Mouse (Mus musculus) cerebellum, adult 2 months (tissue): ENCODE data around the gene Asl. TPM values are rescaled to one million over a fixed set of nuclear protein-coding genes. Genes with fewer than 3 reads are reported as not detected.

Source experiments
- DNase-seq, 2 experiments: peaks; one replicate each; pipeline ENCODE4 v3.0.0; 2021
- H3K27ac ChIP-seq: fragments of 200-500 bp; 2 replicates; pipeline ENCODE4 v1.5.1; 2012; ENCODE audit warnings: low read length, control low read depth, inconsistent platforms; ENCODE audit not compliant: insufficient read depth
- H3K27me3 ChIP-seq: fragments of 200-500 bp; 2 replicates; pipeline ENCODE4 v1.6.1; 2012; ENCODE audit warnings: inconsistent platforms, mild to moderate bottlenecking, low read length, moderate library complexity; ENCODE audit not compliant: control insufficient read depth, insufficient read depth
- H3K4me1 ChIP-seq: fragments of 200-500 bp; 2 replicates; pipeline ENCODE4 v1.6.1; 2011; ENCODE audit warnings: low read length; ENCODE audit not compliant: control insufficient read depth, insufficient read depth
- H3K4me3 ChIP-seq: fragments of 200-500 bp; replicated peaks from 2 replicates; pipeline ENCODE3; 2011; ENCODE audit warnings: mild to moderate bottlenecking, low read depth, low read length, control low read depth; ENCODE audit not compliant: insufficient read depth
- CTCF ChIP-seq: fragments of 200-500 bp; IDR thresholded peaks from 2 replicates; pipeline ENCODE4 v1.5.1; 2011; ENCODE audit warnings: low read depth, mild to moderate bottlenecking, control low read depth, low read length, moderate library complexity, borderline replicate concordance; ENCODE audit not compliant: insufficient read depth
- POLR2A ChIP-seq: fragments of 200-500 bp; IDR thresholded peaks from 2 replicates; pipeline ENCODE4 v1.6.1; 2011; ENCODE audit warnings: low read length, control low read depth, borderline replicate concordance; ENCODE audit not compliant: insufficient read depth
- WGBS: fragments of 180-500 bp; shearing (Covaris S2); methylation state at CpG from one replicate; pipeline ENCODE4 v1.1.7; 2018; 5-methylcytosine and 5-hydroxymethylcytosine counted together
- polyA plus RNA-seq: library from polyadenylated mRNA; depleted of rRNA; stranded (reverse); fragments of >200 nt; gene quantifications from 2 replicates; pipeline ENCODE4 v1.2.3, GENCODE M21; 2012

Asl gene
- polyA plus RNA-seq, 1 experiment: 28.7 TPM

- TF ChIP-seq CTCF: no peak
- H3K4me3 ChIP-seq: no peak overlapping the region
- 60% methylated on average over 15 of the region's 15 CpGs for WGBS
- H3K27ac ChIP-seq: peak overlapping the region; percentile 13; the same call in 1 of the 2 replicates
- no peaks in the 10 kb centered on the region for H3K27me3 ChIP-seq
- peak; percentile 31 to 44 for DNase-seq
- peaks cover 28% of the 10 kb centered on the region for H3K4me1 ChIP-seq
Measured at GRCm38 (mm10) chr5:130051073-130051860, 22.2 kb upstream of the Asl start.

- no peaks in the 10 kb centered on the region for H3K27me3 ChIP-seq
- H3K4me3 ChIP-seq: no peak overlapping the region
- peak; percentile 83 to 93 for DNase-seq
- H3K4me1 ChIP-seq: peaks cover 28% of the 10 kb centered on the region
- WGBS: 13% methylated on average over 6 of the region's 6 CpGs
- TF ChIP-seq CTCF: no peak
- TF ChIP-seq POLR2A: no peak
- H3K27ac ChIP-seq: peak overlapping the region; percentile 13; the same call in 1 of the 2 replicates
Measured at GRCm38 (mm10) chr5:130050416-130050815, 21.4 kb upstream of the Asl start.

GRCm38 (mm10) chr5:130048786-130049520 is 19.9 kb upstream of the Asl start:
- no peak for DNase-seq
- Histone ChIP-seq H3K4me3 (no peak overlapping the region), H3K27me3 (no peaks in the 10 kb centered on the region), H3K27ac (no peak overlapping the region), H3K4me1 (peaks cover 38% of the 10 kb centered on the region)
- no peak for TF ChIP-seq POLR2A
- TF ChIP-seq CTCF: no peak
- WGBS: 74% methylated on average over 15 of the region's 15 CpGs

DNA sequence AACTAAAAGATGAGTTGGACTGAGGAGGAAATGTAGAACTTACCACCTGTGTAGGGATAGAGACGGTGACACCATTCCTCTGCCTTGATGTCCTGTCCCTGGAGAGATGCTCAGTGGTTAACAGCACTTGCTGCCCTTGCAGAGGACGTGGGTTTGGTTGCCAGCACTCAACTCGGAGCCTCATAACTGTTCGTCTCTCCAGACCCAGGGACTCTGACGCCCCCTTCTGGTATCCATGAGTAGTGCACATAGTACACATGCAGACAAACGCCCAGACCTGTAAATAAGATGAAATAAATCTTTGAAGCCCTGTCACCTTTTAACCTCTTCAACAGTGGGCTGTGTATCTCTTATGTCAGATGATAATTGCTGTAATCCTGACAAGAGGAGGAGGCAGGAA is 18.0 kb upstream of the Asl start:
- WGBS: 79% methylated on average over 6 of the region's 6 CpGs
- no peaks in the 10 kb centered on the region for H3K27me3 ChIP-seq
- TF ChIP-seq POLR2A: no peak
- peak; percentile 55; the same call in 1 of the 2 replicates for TF ChIP-seq CTCF
- peaks cover 31% of the 10 kb centered on the region for H3K4me1 ChIP-seq
- H3K4me3 ChIP-seq: no peak overlapping the region
- no peak overlapping the region for H3K27ac ChIP-seq
- no peak for DNase-seq

- no peak for TF ChIP-seq CTCF
- Histone ChIP-seq H3K27me3 (no peaks in the 10 kb centered on the region), H3K4me1 (peaks cover 29% of the 10 kb centered on the region), H3K27ac (no peak overlapping the region), H3K4me3 (no peak overlapping the region)
- DNase-seq: no peak
- WGBS: 93% methylated on average over 10 of the region's 10 CpGs
Measured at GRCm38 (mm10) chr5:130046589-130046988, 17.5 kb upstream of the Asl start.

DNA sequence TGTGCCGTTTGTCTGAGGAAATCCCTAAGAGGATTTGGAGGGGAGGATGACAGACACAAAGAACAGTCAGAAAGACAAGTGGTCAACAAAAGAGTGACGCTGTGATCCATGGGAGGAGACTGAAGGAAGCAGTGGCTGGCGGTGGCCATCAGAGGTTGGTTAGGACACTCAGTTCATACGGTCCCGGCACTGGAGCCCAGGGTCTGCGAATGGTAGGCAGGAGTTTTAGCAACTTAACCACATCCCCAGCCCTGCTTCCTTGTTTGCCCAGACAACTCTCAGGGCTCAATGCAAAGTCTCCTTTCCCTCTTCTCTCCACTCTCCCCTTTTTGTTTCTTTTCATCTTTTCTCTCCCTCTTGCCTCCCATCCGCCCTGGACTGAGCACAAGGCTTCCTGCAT is 17.1 kb upstream of the Asl start:
- WGBS: 91% methylated on average over 7 of the region's 7 CpGs
- TF ChIP-seq POLR2A: no peak
- TF ChIP-seq CTCF: no peak
- Histone ChIP-seq H3K27me3 (no peaks in the 10 kb centered on the region), H3K27ac (no peak overlapping the region), H3K4me1 (peaks cover 24% of the 10 kb centered on the region), H3K4me3 (no peak overlapping the region)
- no peak for DNase-seq

- Histone ChIP-seq H3K4me1 (peaks cover 14% of the 10 kb centered on the region), H3K4me3 (no peak overlapping the region), H3K27ac (peak overlapping the region; percentile 51; the same call in 1 of the 2 replicates), H3K27me3 (no peaks in the 10 kb centered on the region)
- WGBS: 29% methylated on average over 7 of the region's 7 CpGs
- DNase-seq: peak; percentile 77 to 85
- TF ChIP-seq POLR2A (no peak), CTCF (peak; percentile 90)
Measured at GRCm38 (mm10) chr5:130044201-130044695, 15.2 kb upstream of the Asl start.
